Mouse (Mus musculus): Measurements from ENCODE around the gene Tmem262. TPM values are rescaled to one million over a fixed set of nuclear protein-coding genes. Genes with fewer than 3 reads are reported as not detected.

Tmem262 gene
- total and polyA plus RNA-seq, 3 experiments: 0.18 TPM; not detected in 2

- Histone ChIP-seq H3K9me3 (replicated peaks; ENCODE audit: insufficient read depth, low read length) (no peaks in the 10 kb centered on the region), H3K79me2 (ENCODE audit: control insufficient read depth, insufficient read depth, low read length, poor library complexity) (peaks cover 7% of the 10 kb centered on the region), H3K4me1 (ENCODE audit: control insufficient read depth in 1 of 2, insufficient read depth in 2 of 2, low read length in 2 of 2) (peaks cover 0 to 13% of the 10 kb centered on the region in 2 experiments; a peak in 3 of 4 replicates), H3K27ac (ENCODE audit: control insufficient read depth, low read depth, low read length) (no peak overlapping the region), H3K9ac (ENCODE audit: control insufficient read depth, low read depth, low read length, poor library complexity, severe bottlenecking) (no peak overlapping the region), H3K4me3 (ENCODE audit: control insufficient read depth in 1 of 2, insufficient read depth in 1 of 2, low read depth in 2 of 2, low read length in 2 of 2) (no peak overlapping the region), H3K36me3 (ENCODE audit: control insufficient read depth in 1 of 2, insufficient read depth in 2 of 2, low read length in 2 of 2) (peaks cover 0 to 2% of the 10 kb centered on the region in 2 experiments; a peak in 1 of 4 replicates), H3K27me3 (ENCODE audit: control insufficient read depth in 1 of 2, insufficient read depth in 2 of 2, low read length in 2 of 2) (no peaks in the 10 kb centered on the region)
- no peak for TF ChIP-seq NELFE (IDR thresholded peaks at IDR 0.05; ENCODE audit: low read depth, low read length)
- no peak for TF ChIP-seq EP300 (IDR thresholded peaks at IDR 0.05; ENCODE audit: low read depth in 1 of 2, low read length in 2 of 2)
- TF ChIP-seq POLR2AphosphoS5 (IDR thresholded peaks at IDR 0.05; ENCODE audit: borderline replicate concordance, low read depth, low read length): no peak
- no peak for TF ChIP-seq BHLHE40 (IDR thresholded peaks at IDR 0.05; ENCODE audit: borderline replicate concordance, low read depth, low read length)
- no peak for TF ChIP-seq MEF2A (IDR thresholded peaks at IDR 0.05; ENCODE audit: extremely low read depth, insufficient replicate concordance, low read depth, low read length, poor library complexity, severe bottlenecking)
- no peak for TF ChIP-seq ZC3H11A (IDR thresholded peaks at IDR 0.05; ENCODE audit: low read depth, low read length)
- no peak for TF ChIP-seq JUND (IDR thresholded peaks at IDR 0.05; ENCODE audit: low read depth, low read length)
- no peak for TF ChIP-seq POLR2A (IDR thresholded peaks at IDR 0.05; ENCODE audit: control insufficient read depth in 1 of 2, insufficient read depth in 1 of 2, low read depth in 1 of 2, low read length in 2 of 2, poor library complexity in 1 of 2)
- TF ChIP-seq MAX (IDR thresholded peaks at IDR 0.05; ENCODE audit: low read length): no peak
- no peak for TF ChIP-seq MYB (IDR thresholded peaks at IDR 0.05; ENCODE audit: low read depth, low read length)
- TF ChIP-seq USF1 (IDR thresholded peaks at IDR 0.05; ENCODE audit: low read depth, low read length): no peak
- TF ChIP-seq ZNF384 (IDR thresholded peaks at IDR 0.05; ENCODE audit: low read depth, low read length): no peak
- TF ChIP-seq MXI1 (IDR thresholded peaks at IDR 0.05; ENCODE audit: low read depth, low read length): no peak
- DNase-seq (ENCODE audit: low read depth, low spot score): no peak
Measured at GRCm38 (mm10) chr19:6071261-6071660, 8.6 kb upstream of the Tmem262 start.

GRCm38 (mm10) chr19:6073889-6074288 lies 5.9 kb upstream of the Tmem262 start:
- no peak overlapping the region for H3K4me3 ChIP-seq (ENCODE audit: control insufficient read depth in 1 of 2, insufficient read depth in 1 of 2, low read depth in 2 of 2, low read length in 2 of 2)
- H3K36me3 ChIP-seq (ENCODE audit: control insufficient read depth in 1 of 2, insufficient read depth in 2 of 2, low read length in 2 of 2): peaks cover 0 to 4% of the 10 kb centered on the region in 2 experiments; a peak in 1 of 4 replicates
- H3K4me1 ChIP-seq (ENCODE audit: control insufficient read depth in 1 of 2, insufficient read depth in 2 of 2, low read length in 2 of 2): peaks cover 0 to 7% of the 10 kb centered on the region in 2 experiments; a peak in 2 of 4 replicates
- no peak overlapping the region for H3K9ac ChIP-seq (ENCODE audit: control insufficient read depth, low read depth, low read length, poor library complexity, severe bottlenecking)
- no peaks in the 10 kb centered on the region for H3K27me3 ChIP-seq (ENCODE audit: control insufficient read depth in 1 of 2, insufficient read depth in 2 of 2, low read length in 2 of 2)
- H3K9me3 ChIP-seq (replicated peaks; ENCODE audit: insufficient read depth, low read length): no peaks in the 10 kb centered on the region
- no peak overlapping the region for H3K27ac ChIP-seq (ENCODE audit: control insufficient read depth, low read depth, low read length)
- H3K79me2 ChIP-seq (ENCODE audit: control insufficient read depth, insufficient read depth, low read length, poor library complexity): peaks cover 12% of the 10 kb centered on the region
- TF ChIP-seq POLR2A (IDR thresholded peaks at IDR 0.05; ENCODE audit: control insufficient read depth in 1 of 2, insufficient read depth in 1 of 2, low read depth in 1 of 2, low read length in 2 of 2, poor library complexity in 1 of 2) (no peak), GATA1 (IDR thresholded peaks at IDR 0.05; ENCODE audit: low read depth, low read length) (no peak), ELF1 (IDR thresholded peaks at IDR 0.05; ENCODE audit: low read depth, low read length) (no peak), TBP (IDR thresholded peaks at IDR 0.05; ENCODE audit: low read depth, low read length) (no peak), RAD21 (IDR thresholded peaks at IDR 0.05; ENCODE audit: low read depth, low read length) (no peak), POLR2AphosphoS2 (IDR thresholded peaks at IDR 0.05; ENCODE audit: low read length) (no peak), USF2 (IDR thresholded peaks at IDR 0.05; ENCODE audit: borderline replicate concordance in 1 of 2, insufficient read depth in 1 of 2, low read depth in 1 of 2, low read length in 2 of 2) (no peak), RCOR1 (IDR thresholded peaks at IDR 0.05; ENCODE audit: low read depth, low read length) (no peak), UBTF (IDR thresholded peaks at IDR 0.05; ENCODE audit: borderline replicate concordance, insufficient read depth, low read depth, low read length) (no peak), ZNF384 (IDR thresholded peaks at IDR 0.05; ENCODE audit: low read depth, low read length) (no peak), JUND (IDR thresholded peaks at IDR 0.05; ENCODE audit: low read depth, low read length) (no peak), BHLHE40 (IDR thresholded peaks at IDR 0.05; ENCODE audit: borderline replicate concordance, low read depth, low read length) (no peak), EP300 (IDR thresholded peaks at IDR 0.05; ENCODE audit: low read depth in 1 of 2, low read length in 2 of 2) (no peak), MYB (IDR thresholded peaks at IDR 0.05; ENCODE audit: low read depth, low read length) (no peak), CHD2 (IDR thresholded peaks at IDR 0.05; ENCODE audit: low read length) (no peak), TAL1 (IDR thresholded peaks at IDR 0.05; ENCODE audit: low read length) (no peak)
- DNase-seq (ENCODE audit: low read depth, low spot score): no peak

Measured in MEL (cell line).